Mouse (Mus musculus) hindbrain, embryonic 11.5 days (tissue): Measurements from ENCODE around the gene Sgca. TPM values are rescaled to one million over a fixed set of nuclear protein-coding genes. Genes with fewer than 3 reads are reported as not detected.
"Not testable (repeated sequence)": the region's sequence is repeated elsewhere in the genome, so short reads cannot be mapped to it uniquely, and the experiment has no call there.

Experiments used
- ATAC-seq: fragments of 200-750 bp; cut with Nextera tagmentation; 2 replicates; pipeline ENCODE4 v1.8.0; 2017; ENCODE audit warnings: mild to moderate bottlenecking, moderate TSS enrichment, moderate library complexity; ENCODE audit not compliant: low FRiP score
- DNase-seq: peaks from one replicate; pipeline ENCODE4 v3.0.0-alpha.2; 2015; ENCODE audit warnings: low spot score
- H3K27ac ChIP-seq: fragments of 300-500 bp; sonication (generic); 2 replicates; pipeline ENCODE4 v1.5.1; 2014; ENCODE audit warnings: mild to moderate bottlenecking, low read depth, low read length
- H3K27me3 ChIP-seq: fragments of 300-500 bp; sonication (generic); 2 replicates; pipeline ENCODE4 v1.6.1; 2014; ENCODE audit warnings: mild to moderate bottlenecking, low read length, moderate library complexity, mixed read lengths; ENCODE audit not compliant: control insufficient read depth, insufficient read depth
- H3K36me3 ChIP-seq: fragments of 300-500 bp; sonication (generic); 2 replicates; pipeline ENCODE4 v1.6.1; 2014; ENCODE audit warnings: mild to moderate bottlenecking, low read length, moderate library complexity, mixed read lengths; ENCODE audit not compliant: control insufficient read depth, insufficient read depth
- H3K4me1 ChIP-seq: fragments of 300-500 bp; sonication (generic); replicated peaks from 2 replicates; pipeline ENCODE4 v1.6.1; 2014; ENCODE audit warnings: low read length, mixed read lengths; ENCODE audit not compliant: control insufficient read depth, insufficient read depth
- H3K4me2 ChIP-seq: fragments of 300-500 bp; sonication (generic); replicated peaks from 2 replicates; pipeline ENCODE4 v1.6.1; 2014; ENCODE audit warnings: mild to moderate bottlenecking, low read depth, low read length
- H3K4me3 ChIP-seq: fragments of 300-500 bp; sonication (generic); 2 replicates; pipeline ENCODE4 v1.5.1; 2014; ENCODE audit warnings: low read depth, low read length
- H3K9ac ChIP-seq: fragments of 300-500 bp; sonication (generic); 2 replicates; pipeline ENCODE4 v1.6.1; 2014; ENCODE audit warnings: low read depth, low read length
- H3K9me3 ChIP-seq: fragments of 300-500 bp; sonication (generic); 2 replicates; pipeline ENCODE4 v1.6.1; 2016; ENCODE audit warnings: low read length; ENCODE audit not compliant: control insufficient read depth
- WGBS: fragments of 180-500 bp; shearing (Covaris S2); extraction: QIAGEN DNeasy Blood & Tissue Kit; methylation state at CpG from one replicate; pipeline ENCODE4 v1.1.7; 2014; 5-methylcytosine and 5-hydroxymethylcytosine counted together
- polyA plus RNA-seq: library from polyadenylated mRNA; unstranded; fragments of >200 nt; fragmentation: Nextera tagmentation; extraction: Ambion mirVana; gene quantifications from 2 replicates; pipeline ENCODE4 v1.2.1, GENCODE M21; 2014

Gene Sgca
- polyA plus RNA-seq, 1 experiment from 2014 or later = 0.11 TPM

GRCm38 (mm10) chr11:95011416-95011815, 35.3 kb upstream of the Sgca start:
- peak overlapping the region; percentile 74 for H3K4me2 ChIP-seq

GRCm38 (mm10) chr11:95010841-95011403, 34.8 kb upstream of the Sgca start:
- H3K4me3 ChIP-seq = peak overlapping the region; percentile 76
- 8% methylated on average over 4 of the region's 4 CpGs for WGBS
- ATAC-seq, H3K36me3 ChIP-seq, DNase-seq, H3K9me3 ChIP-seq, H3K27me3 ChIP-seq: not testable (repeated sequence)
- H3K27ac ChIP-seq = peak overlapping the region; percentile 58; the same call in 1 of the 2 replicates
- H3K9ac ChIP-seq = peak overlapping the region; percentile 96; the same call in 1 of the 2 replicates
- peak overlapping the region; percentile 74 for H3K4me2 ChIP-seq
- H3K4me1 ChIP-seq = peaks cover 14% of the 10 kb centered on the region; the same call in 1 of the 2 replicates

More at GRCm38 (mm10) chr11:95011416-95011815, 35.3 kb upstream of the Sgca start:
- DNase-seq (no peak), ATAC-seq (no peak)
- peak overlapping the region; percentile 76 for H3K4me3 ChIP-seq
- 48% methylated on average over 1 of the region's 1 CpGs for WGBS
- no peaks in the 10 kb centered on the region for H3K27me3 ChIP-seq
- no peaks in the 10 kb centered on the region for H3K9me3 ChIP-seq
- peak overlapping the region; percentile 58; the same call in 1 of the 2 replicates for H3K9ac ChIP-seq
- 0 out of 2 replicates have a peak, but pooled peaks cover 10% of the 10 kb centered on the region for H3K4me1 ChIP-seq
- no peak overlapping the region for H3K27ac ChIP-seq
- H3K36me3 ChIP-seq = peaks cover 3% of the 10 kb centered on the region; the same call in 1 of the 2 replicates

- ATAC-seq (peak; percentile 35), DNase-seq (peak; percentile 67)
- Histone ChIP-seq H3K27me3 (no peaks in the 10 kb centered on the region), H3K9me3 (no peaks in the 10 kb centered on the region), H3K4me2 (peak overlapping the region; percentile 74), H3K4me3 (peak overlapping the region; percentile 76), H3K9ac (peak overlapping the region; percentile 96), H3K27ac (peak overlapping the region; percentile 95), H3K4me1 (peaks cover 14% of the 10 kb centered on the region; the same call in 1 of the 2 replicates), H3K36me3 (peaks cover 3% of the 10 kb centered on the region; the same call in 1 of the 2 replicates)
- WGBS = 0% methylated on average over 28 of the region's 40 CpGs
These were observed 34.1 kb upstream of the Sgca start for GRCm38 (mm10) chr11:95010141-95010739.

- H3K27me3 ChIP-seq = no peaks in the 10 kb centered on the region
- H3K9ac ChIP-seq = peak within 1 kb of the TSS; percentile 96
- 0 out of 2 replicates have a peak, but pooled peaks cover 2% of the 10 kb centered on the region for H3K36me3 ChIP-seq
- peak; percentile 69 for ATAC-seq
- under 1% methylated on average over 28 of the region's 32 CpGs for WGBS
- peak; percentile 83 for DNase-seq
- no peaks in the 10 kb centered on the region for H3K9me3 ChIP-seq
- H3K27ac ChIP-seq = peak within 1 kb of the TSS; percentile 95
- H3K4me1 ChIP-seq = peaks cover 14% of the 10 kb centered on the region; the same call in 1 of the 2 replicates
- peak within 1 kb of the TSS; percentile 76 for H3K4me3 ChIP-seq
- H3K4me2 ChIP-seq = peak within 1 kb of the TSS; percentile 74
These were observed 33.5 kb upstream of the Sgca start, which contains the start of gene Samd14 for GRCm38 (mm10) chr11:95009629-95010014. Gene Samd14 (plus strand): TSS chr11:95009879.

- H3K4me2 ChIP-seq = peak overlapping the region; percentile 74
- H3K9me3 ChIP-seq = no peaks in the 10 kb centered on the region
- H3K4me1 ChIP-seq = peaks cover 14% of the 10 kb centered on the region; the same call in 1 of the 2 replicates
- WGBS = 35% methylated on average over 15 of the region's 15 CpGs
- DNase-seq (peak; percentile 55), ATAC-seq (peak; percentile 8; the same call in 1 of the 2 replicates)
- no peaks in the 10 kb centered on the region for H3K27me3 ChIP-seq
- no peaks in the 10 kb centered on the region for H3K36me3 ChIP-seq
- H3K27ac ChIP-seq = peak overlapping the region; percentile 95
- peak overlapping the region; percentile 76 for H3K4me3 ChIP-seq
- peak overlapping the region; percentile 96 for H3K9ac ChIP-seq
These were observed 32.8 kb upstream of the Sgca start for GRCm38 (mm10) chr11:95008661-95009628.

- Histone ChIP-seq H3K9ac (no peak overlapping the region), H3K27ac (0 out of 2 replicates have a peak overlapping the region, but pooled peaks have one; percentile 70), H3K4me1 (peaks cover 11% of the 10 kb centered on the region; the same call in 1 of the 2 replicates)
These were observed 31.3 kb upstream of the Sgca start for GRCm38 (mm10) chr11:95007418-95007817.

GRCm38 (mm10) chr11:95006525-95007219, 30.5 kb upstream of the Sgca start:
- Histone ChIP-seq H3K4me2 (peak overlapping the region; percentile 57), H3K36me3 (peaks cover 6% of the 10 kb centered on the region; the same call in 1 of the 2 replicates), H3K27me3 (no peaks in the 10 kb centered on the region), H3K4me1 (peaks cover 11% of the 10 kb centered on the region; the same call in 1 of the 2 replicates), H3K9me3 (no peaks in the 10 kb centered on the region), H3K4me3 (peak overlapping the region; percentile 37), H3K27ac (peak overlapping the region; percentile 70), H3K9ac (peak overlapping the region; percentile 69)
- 2% methylated on average over 27 of the region's 27 CpGs for WGBS
- DNase-seq = peak; percentile 88
- peak; percentile 66 for ATAC-seq

More at GRCm38 (mm10) chr11:95007418-95007817, 31.3 kb upstream of the Sgca start:
- H3K36me3 ChIP-seq = no peaks in the 10 kb centered on the region; the same call in 1 of the 2 replicates
- H3K4me3 ChIP-seq = no peak overlapping the region
- H3K27me3 ChIP-seq = no peaks in the 10 kb centered on the region
- ATAC-seq (no peak), DNase-seq (no peak)
- H3K4me2 ChIP-seq = no peak overlapping the region
- WGBS = 81% methylated on average over 3 of the region's 3 CpGs
- H3K9me3 ChIP-seq = no peaks in the 10 kb centered on the region
